Mouse (Mus musculus) urinary bladder, adult 2 months (tissue): Measurements from ENCODE around the gene Snx21. TPM values are rescaled to one million over a fixed set of nuclear protein-coding genes. Genes with fewer than 3 reads are reported as not detected.
"Not testable (repeated sequence)": the region's sequence is repeated elsewhere in the genome, so short reads cannot be mapped to it uniquely, and the experiment has no call there.

Experiments used
- DNase-seq: peaks from one replicate; pipeline ENCODE4 v3.0.0; 2022; ENCODE audit warnings: low spot score
- polyA plus RNA-seq: library from polyadenylated mRNA; depleted of rRNA; stranded (reverse); fragments of >200 nt; gene quantifications from 2 replicates; pipeline ENCODE4 v1.2.3, GENCODE M21; 2012

Snx21 gene
- polyA plus RNA-seq, 1 experiment = 24.4 TPM

GRCm38 (mm10) chr2:164794293-164794692 lies 8.7 kb downstream of the Snx21 start:
- DNase-seq = no peak

GRCm38 (mm10) chr2:164795868-164796267 lies 10.2 kb downstream of the Snx21 start:
- DNase-seq = no peak

DNA sequence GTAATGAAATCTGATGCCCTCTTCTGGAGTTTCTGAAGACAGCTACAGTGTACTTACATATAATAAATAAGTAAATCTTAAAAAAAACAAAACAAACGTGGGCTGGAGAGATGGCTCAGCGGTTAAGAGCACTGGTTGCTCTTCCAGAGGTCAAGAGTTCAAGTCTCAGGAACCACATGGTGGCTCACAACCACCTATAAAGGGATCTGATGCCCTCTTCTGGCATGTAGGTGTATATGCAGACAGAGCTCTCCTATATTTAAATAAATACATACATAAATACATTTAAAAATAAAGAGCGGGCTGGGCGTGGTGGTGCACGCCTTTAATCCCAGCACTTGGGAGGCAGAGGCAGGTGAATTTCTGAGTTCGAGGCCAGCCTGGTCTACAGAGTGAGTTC lies 12.9 kb downstream of the Snx21 start:
- DNase-seq = not testable (repeated sequence)

GRCm38 (mm10) chr2:164800252-164801004 lies 14.8 kb downstream of the Snx21 start:
- no peak for DNase-seq

GRCm38 (mm10) chr2:164803201-164803920 lies 17.7 kb downstream of the Snx21 start:
- DNase-seq = no peak

GRCm38 (mm10) chr2:164803921-164804313 lies 18.3 kb downstream of the Snx21 start:
- no peak for DNase-seq

DNA sequence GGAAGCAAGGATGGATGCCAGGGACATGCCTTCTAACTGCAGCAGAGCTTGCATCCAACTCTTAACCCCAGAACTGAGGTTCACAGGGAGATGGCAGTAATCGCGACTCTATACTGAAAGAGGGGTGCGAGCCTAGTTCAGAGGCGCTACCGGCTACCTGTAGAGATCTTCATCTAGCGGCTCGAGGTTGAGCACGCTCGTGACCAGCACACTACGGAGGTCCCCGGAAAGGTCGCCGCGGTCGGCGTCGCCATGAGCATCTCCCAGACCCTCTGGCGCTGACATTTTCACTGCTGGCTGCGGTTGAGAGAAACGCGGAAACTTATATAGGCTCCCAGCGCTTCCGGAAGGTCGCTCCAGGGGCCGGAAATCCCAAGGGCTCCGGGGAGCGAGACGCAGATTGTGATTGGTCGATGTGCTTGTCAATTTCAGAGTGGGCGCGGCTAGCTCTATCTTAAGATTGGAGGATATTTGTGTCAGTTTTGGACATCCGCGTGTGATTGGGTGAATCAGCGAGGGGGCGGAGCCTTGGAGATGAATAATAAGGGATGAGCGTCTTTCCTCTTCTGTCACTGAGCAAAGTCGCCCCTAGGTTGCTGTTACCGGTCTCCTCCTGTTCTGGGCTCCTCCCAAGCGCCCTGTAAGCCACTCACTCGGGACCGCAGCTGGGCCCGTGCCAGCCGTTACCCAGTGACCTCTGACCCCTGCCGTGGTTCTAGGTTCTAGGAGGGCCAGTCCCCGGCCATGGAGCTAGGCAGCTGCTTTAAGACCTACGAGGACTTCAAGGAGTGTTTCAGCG lies 19.1 kb downstream of the Snx21 start, which contains the start of the genes Acot8 and Zswim3:
Gene Acot8 (minus strand): TSS at position 350 of the 799 bp plus-strand sequence.
Gene Zswim3 (plus strand): TSS at position 566 of the 799 bp plus-strand sequence.
- DNase-seq = peak; percentile 90

GRCm38 (mm10) chr2:164805332-164805718 lies 19.7 kb downstream of the Snx21 start:
- no peak for DNase-seq

DNA sequence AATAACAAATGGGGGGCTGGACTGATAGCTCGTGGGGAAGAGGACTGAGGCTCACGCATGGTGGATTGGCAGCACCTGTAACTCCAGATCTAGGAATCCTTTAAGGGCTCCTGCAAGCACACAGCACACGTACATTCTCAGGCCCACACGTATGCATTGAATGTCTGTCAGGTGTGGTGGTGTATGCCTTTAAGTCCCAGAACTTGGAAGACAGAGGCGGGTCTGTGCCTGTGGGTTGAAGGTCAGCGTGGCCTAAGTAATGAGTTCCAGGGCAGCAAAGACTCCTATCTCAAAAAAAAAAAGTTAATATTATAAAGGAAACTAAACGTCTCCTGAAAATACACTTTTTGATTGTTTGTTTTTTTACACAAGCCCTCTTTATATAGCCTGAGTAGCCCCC lies 21.0 kb downstream of the Snx21 start:
- DNase-seq = no peak

DNA sequence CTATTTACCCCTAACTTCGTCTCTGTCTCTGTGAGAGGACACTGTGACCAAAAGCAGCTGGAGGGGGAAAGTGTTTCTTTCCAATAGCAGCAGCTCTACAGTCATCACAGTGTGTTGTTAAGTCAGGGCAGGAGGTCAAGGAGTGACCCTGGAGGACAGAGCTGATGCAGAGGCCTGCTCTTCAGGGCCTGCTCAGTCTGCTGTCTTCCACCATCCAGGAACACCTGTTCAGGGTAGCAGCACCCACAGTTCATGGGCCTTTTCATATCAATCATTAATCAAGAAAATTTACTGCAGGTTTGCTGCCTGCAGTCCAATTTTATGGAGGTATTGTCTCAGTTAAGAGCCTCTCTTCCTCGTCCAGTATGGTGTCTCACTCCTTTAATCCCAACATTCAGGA lies 27.9 kb downstream of the Snx21 start:
- DNase-seq = no peak

GRCm38 (mm10) chr2:164815348-164815747 lies 29.7 kb downstream of the Snx21 start:
- no peak for DNase-seq

- DNase-seq = no peak
These were observed 30.2 kb downstream of the Snx21 start for GRCm38 (mm10) chr2:164815821-164816220.

- DNase-seq = no peak
These were observed 31.6 kb downstream of the Snx21 start for GRCm38 (mm10) chr2:164817206-164817605.

GRCm38 (mm10) chr2:164817703-164818102 lies 32.1 kb downstream of the Snx21 start:
- DNase-seq = no peak

DNA sequence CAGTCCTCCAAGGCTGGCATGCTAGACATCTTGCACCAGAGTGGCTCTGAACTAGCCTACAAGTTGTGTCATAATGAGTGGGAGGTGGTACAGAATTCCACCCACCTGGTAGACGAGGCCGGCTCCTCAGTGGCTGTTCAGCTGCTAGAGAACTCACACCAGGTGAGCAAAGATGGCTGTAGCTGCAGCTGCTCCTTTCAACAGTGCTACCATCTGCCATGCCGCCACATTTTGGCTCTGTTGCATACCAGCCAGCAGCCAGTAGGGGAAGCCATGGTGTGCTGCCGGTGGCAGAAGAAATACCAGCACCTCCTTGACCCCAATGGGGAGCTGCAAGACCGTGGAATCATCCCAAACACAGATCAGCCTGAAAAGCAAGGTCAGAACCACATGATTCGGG lies 35.4 kb downstream of the Snx21 start:
- no peak for DNase-seq

- DNase-seq = peak; percentile 99
These were observed 37.1 kb downstream of the Snx21 start, which contains the start of gene Zswim1 for GRCm38 (mm10) chr2:164822636-164823165. Zswim1 (plus strand) TSS chr2:164822686.

- DNase-seq = no peak
These were observed 37.6 kb downstream of the Snx21 start for GRCm38 (mm10) chr2:164823181-164823585.

- no peak for DNase-seq
These were observed 38.3 kb downstream of the Snx21 start for GRCm38 (mm10) chr2:164823969-164824368.

DNA sequence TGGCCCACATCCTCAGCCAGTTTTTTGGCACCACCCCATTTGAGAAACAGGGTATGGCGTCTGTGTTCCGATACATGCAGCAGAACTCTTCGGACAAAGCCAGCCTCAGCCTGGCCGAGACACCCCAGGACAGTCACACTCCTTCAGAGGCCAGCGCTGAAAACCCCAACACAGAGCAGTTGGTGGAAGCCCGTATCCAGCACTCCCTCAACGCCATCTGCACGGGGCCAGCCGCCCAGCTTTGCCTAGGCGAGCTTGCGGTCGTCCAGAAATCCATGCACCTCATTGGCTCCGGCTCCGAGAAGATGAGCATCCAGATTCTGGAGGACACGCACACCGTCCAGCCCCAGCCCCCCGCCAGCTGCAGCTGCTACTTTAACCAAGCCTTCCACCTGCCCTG lies 39.9 kb downstream of the Snx21 start:
- DNase-seq = no peak

- no peak for DNase-seq
These were observed 41.7 kb downstream of the Snx21 start for GRCm38 (mm10) chr2:164827146-164827850.

DNA sequence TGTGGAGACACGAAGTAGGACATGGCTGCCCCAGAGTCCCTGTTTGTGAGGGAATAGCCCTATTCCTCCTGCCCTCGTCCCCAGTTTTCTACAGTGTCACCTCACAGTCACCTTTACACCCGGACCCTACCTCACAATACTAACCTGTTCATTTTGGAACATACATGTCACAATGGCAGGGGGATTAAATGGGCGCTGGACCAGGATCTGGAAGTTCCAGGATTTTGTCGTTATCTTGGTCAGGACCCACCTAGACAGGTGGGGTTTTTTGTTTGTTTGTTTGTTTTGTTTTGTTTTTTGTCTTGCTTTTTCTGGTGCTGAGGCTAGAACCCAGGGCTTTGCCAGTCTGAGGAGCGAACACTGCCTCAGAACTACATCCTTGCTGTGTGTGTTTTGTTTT lies 42.8 kb downstream of the Snx21 start, which contains the start of gene Spata25:
Gene Spata25 (minus strand): TSS at position 101 of the 400 bp plus-strand sequence.
- no peak for DNase-seq
